Mouse (Mus musculus) gastrocnemius, postnatal 10 days (tissue): Measurements from ENCODE around the gene Cenpx. TPM values are rescaled to one million over a fixed set of nuclear protein-coding genes. Genes with fewer than 3 reads are reported as not detected.
"Not testable (repeated sequence)": the region's sequence is repeated elsewhere in the genome, so short reads cannot be mapped to it uniquely, and the experiment has no call there.

ENCODE experiments used
- DNase-seq: peaks from one replicate; pipeline ENCODE4 v3.0.0; 2021; ENCODE audit warnings: mixed read lengths
- long read RNA-seq, 2 experiments: library from polyadenylated mRNA; stranded (forward); transcript quantifications; one replicate each; pipeline ENCODE4 v2.0.0; 2021
- total RNA-seq, 2 experiments: library from RNA; stranded (reverse); gene quantifications; 2 replicates each; pipeline ENCODE4 v1.2.3; 2021

The Cenpx gene
- total RNA-seq = 10 to 100 TPM; 34.9 to 35.6 TPM
- long read RNA-seq, experiment 1, transcript Cenpx-202 (5 exons, 606 nt) = major isoform, 14 of 18 reads
- long read RNA-seq, experiment 1, partial matches to known transcripts = 2 of 18 reads
- long read RNA-seq, experiment 1, other reads (novel, unspliced or antisense) = 1 of 18 reads
- long read RNA-seq, experiment 2, transcript Cenpx-202 (5 exons, 606 nt) = major isoform, 17 of 27 reads
- long read RNA-seq, experiment 2, partial matches to known transcripts = 1 of 27 reads
- long read RNA-seq, experiment 2, other reads (novel, unspliced or antisense) = 8 of 27 reads

GRCm38 (mm10) chr11:120713580-120714518 is at the start of gene Cenpx, which contains the start of gene Lrrc45:
Gene Cenpx, minus strand, starts transcription at chr11:120713738.
Gene Lrrc45, plus strand, starts transcription at chr11:120713925.
- peak; percentile 89 for DNase-seq

GRCm38 (mm10) chr11:120762672-120763041 is 49.1 kb upstream of the Cenpx start, which contains the start of gene Hmga1b:
Gene Hmga1b, plus strand, starts transcription at chr11:120762794.
- DNase-seq = not testable (repeated sequence)

- DNase-seq = no peak
Observed at GRCm38 (mm10) chr11:120761811-120762671, 48.5 kb upstream of the Cenpx start.

GRCm38 (mm10) chr11:120760236-120760635 is 46.7 kb upstream of the Cenpx start:
- DNase-seq = no peak

GRCm38 (mm10) chr11:120751606-120752005 is 38.1 kb upstream of the Cenpx start:
- no peak for DNase-seq

- DNase-seq = no peak
Observed at GRCm38 (mm10) chr11:120749430-120749829, 35.9 kb upstream of the Cenpx start.

- no peak for DNase-seq
Observed at GRCm38 (mm10) chr11:120747974-120748373, 34.4 kb upstream of the Cenpx start.

GRCm38 (mm10) chr11:120744121-120744701 is 30.7 kb upstream of the Cenpx start:
- no peak for DNase-seq

- DNase-seq = no peak
Observed at GRCm38 (mm10) chr11:120740981-120741380, 27.4 kb upstream of the Cenpx start.

- no peak for DNase-seq
Observed at GRCm38 (mm10) chr11:120736424-120736823, 22.9 kb upstream of the Cenpx start.

GRCm38 (mm10) chr11:120733521-120733920 is 20.0 kb upstream of the Cenpx start:
- peak; percentile 47 for DNase-seq

GRCm38 (mm10) chr11:120731858-120732680 is 18.5 kb upstream of the Cenpx start, which contains the start of gene Cbr2:
Gene Cbr2, minus strand, starts transcription at chr11:120732114.
- DNase-seq = peak; percentile 8

GRCm38 (mm10) chr11:120731395-120731794 is 17.9 kb upstream of the Cenpx start:
- no peak for DNase-seq

GRCm38 (mm10) chr11:120730331-120730870 is 16.9 kb upstream of the Cenpx start:
- no peak for DNase-seq

- peak; percentile 24 for DNase-seq
Observed at GRCm38 (mm10) chr11:120729432-120730050, 16.0 kb upstream of the Cenpx start.

- DNase-seq = no peak
Observed at GRCm38 (mm10) chr11:120728530-120729240, 15.1 kb upstream of the Cenpx start.

- no peak for DNase-seq
Observed at GRCm38 (mm10) chr11:120727564-120727963, 14.0 kb upstream of the Cenpx start.

GRCm38 (mm10) chr11:120727169-120727527 is 13.6 kb upstream of the Cenpx start, which contains the start of gene Dcxr:
Gene Dcxr, minus strand, starts transcription at chr11:120727281.
- peak; percentile 77 for DNase-seq
